ENCODE assay signal across 14 mouse cellular contexts in the genomic region with DNA sequence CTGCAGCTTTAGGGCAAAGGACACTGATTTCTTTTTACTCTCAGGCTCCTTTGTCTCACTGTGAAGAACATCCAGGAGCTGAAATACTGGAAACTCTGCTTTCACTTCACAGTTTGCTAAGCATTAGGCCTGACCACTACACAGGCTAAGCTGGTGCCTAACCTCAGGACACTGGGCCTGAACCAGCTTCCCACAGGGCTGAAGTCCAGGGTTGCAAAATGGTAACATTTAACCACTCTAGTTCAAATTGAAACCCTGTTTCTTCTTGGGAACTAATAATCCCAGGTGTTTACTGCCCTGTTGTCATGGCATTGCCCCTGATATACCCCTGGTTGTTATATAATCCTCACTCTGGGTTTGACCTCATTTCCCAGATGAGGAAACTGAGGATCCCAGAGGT.
"Had no signal": no experiment of that assay in that cellular context is flagged by ENCODE, and none has a peak within 500 bp of the region (broad histone marks: within the 10 kb centered on the region; RNA-seq: fewer than 3 reads in every experiment).

No protein-coding gene starts in this region.

- H3K9ac ChIP-seq: limb, embryonic 15.5 days; lung, embryonic 14.5 days; midbrain, embryonic 15.5 days; neural tube, embryonic 12.5 days; stomach, embryonic 15.5 days had no signal

- H3K27me3 ChIP-seq: limb, embryonic 15.5 days; megakaryocyte, embryonic 14.5 days; midbrain, embryonic 15.5 days; neural tube, embryonic 12.5 days; stomach, embryonic 15.5 days had no signal

- H3K4me2 ChIP-seq: limb, embryonic 15.5 days; lung, embryonic 14.5 days; midbrain, embryonic 11.5 days; midbrain, embryonic 15.5 days; neural tube, embryonic 12.5 days; stomach, embryonic 15.5 days had no signal

- H3K36me3 ChIP-seq: limb, embryonic 15.5 days; midbrain, embryonic 15.5 days; neural tube, embryonic 12.5 days; stomach, embryonic 15.5 days had no signal

- H3K27ac ChIP-seq: limb, embryonic 15.5 days; midbrain, embryonic 15.5 days; neural tube, embryonic 12.5 days; stomach, embryonic 15.5 days had no signal

- DNase-seq: kidney, postnatal 25 days; layer of hippocampus, postnatal 36 days; lung, embryonic 14.5 days; lung, postnatal 10 days; thymus, adult 2 months; thymus, postnatal 25 days had no signal

- H3K4me1 ChIP-seq: midbrain, embryonic 15.5 days had no signal

- H3K9me3 ChIP-seq: limb, embryonic 15.5 days; megakaryocyte, embryonic 14.5 days; midbrain, embryonic 15.5 days; neural tube, embryonic 12.5 days; stomach, embryonic 15.5 days had no signal

- ATAC-seq: inflammation-experienced regulatory T-cells, adult 6 months; intestine, postnatal 0 days; midbrain, embryonic 15.5 days had no signal

- H3K4me3 ChIP-seq: limb, embryonic 15.5 days; midbrain, embryonic 15.5 days; neural tube, embryonic 12.5 days; stomach, embryonic 15.5 days had no signal
